Mouse (Mus musculus): Measurements from ENCODE around the gene Smarcd2. TPM values are rescaled to one million over a fixed set of nuclear protein-coding genes. Genes with fewer than 3 reads are reported as not detected.

Smarcd2 gene
- polyA plus RNA-seq, 1 experiment from 2014 or later, result 72.4 TPM

- peak overlapping the region; percentile 48 for H3K9ac ChIP-seq (ENCODE audit: low read length)
- no peaks in the 10 kb centered on the region for H3K36me3 ChIP-seq (ENCODE audit: control insufficient read depth, insufficient read depth, low read length)
- peaks cover 48% of the 10 kb centered on the region for H3K4me1 ChIP-seq (replicated peaks; ENCODE audit: control insufficient read depth, insufficient read depth, low read length)
- H3K27ac ChIP-seq (ENCODE audit: low read depth), result peak overlapping the region; percentile 80
- peak overlapping the region; percentile 62 for H3K4me2 ChIP-seq (ENCODE audit: low read length)
- H3K27me3 ChIP-seq (replicated peaks; ENCODE audit: control insufficient read depth, insufficient read depth, low read length), result no peaks in the 10 kb centered on the region
- ATAC-seq (replicated peaks; ENCODE audit: low FRiP score, low TSS enrichment, low read depth) (peak; percentile 14), DNase-seq (ENCODE audit: low spot score) (no peak)
- WGBS, result 14% methylated on average over 16 of the region's 16 CpGs
- H3K4me3 ChIP-seq (ENCODE audit: low read depth, low read length), result peak overlapping the region; percentile 83
- H3K9me3 ChIP-seq (ENCODE audit: control insufficient read depth, low read length), result no peaks in the 10 kb centered on the region
Measured at GRCm38 (mm10) chr11:106273311-106273684, 526 bp upstream of the Smarcd2 start.

- H3K27ac ChIP-seq (ENCODE audit: low read depth), result peak overlapping the region; percentile 90
- ATAC-seq (replicated peaks; ENCODE audit: low FRiP score, low TSS enrichment, low read depth) (peak; percentile 30), DNase-seq (ENCODE audit: low spot score) (peak; percentile 68)
- WGBS, result 1% methylated on average over 41 of the region's 41 CpGs
- H3K4me1 ChIP-seq (replicated peaks; ENCODE audit: control insufficient read depth, insufficient read depth, low read length), result peaks cover 57% of the 10 kb centered on the region
- peak overlapping the region; percentile 83 for H3K4me3 ChIP-seq (ENCODE audit: low read depth, low read length)
- peaks cover 9% of the 10 kb centered on the region for H3K36me3 ChIP-seq (ENCODE audit: control insufficient read depth, insufficient read depth, low read length)
- H3K9me3 ChIP-seq (ENCODE audit: control insufficient read depth, low read length), result no peaks in the 10 kb centered on the region
- peak overlapping the region; percentile 75 for H3K4me2 ChIP-seq (ENCODE audit: low read length)
- H3K27me3 ChIP-seq (replicated peaks; ENCODE audit: control insufficient read depth, insufficient read depth, low read length), result no peaks in the 10 kb centered on the region
- H3K9ac ChIP-seq (ENCODE audit: low read length), result peak overlapping the region; percentile 96
Measured at GRCm38 (mm10) chr11:106271794-106272643, 753 bp downstream of the Smarcd2 start.

DNA sequence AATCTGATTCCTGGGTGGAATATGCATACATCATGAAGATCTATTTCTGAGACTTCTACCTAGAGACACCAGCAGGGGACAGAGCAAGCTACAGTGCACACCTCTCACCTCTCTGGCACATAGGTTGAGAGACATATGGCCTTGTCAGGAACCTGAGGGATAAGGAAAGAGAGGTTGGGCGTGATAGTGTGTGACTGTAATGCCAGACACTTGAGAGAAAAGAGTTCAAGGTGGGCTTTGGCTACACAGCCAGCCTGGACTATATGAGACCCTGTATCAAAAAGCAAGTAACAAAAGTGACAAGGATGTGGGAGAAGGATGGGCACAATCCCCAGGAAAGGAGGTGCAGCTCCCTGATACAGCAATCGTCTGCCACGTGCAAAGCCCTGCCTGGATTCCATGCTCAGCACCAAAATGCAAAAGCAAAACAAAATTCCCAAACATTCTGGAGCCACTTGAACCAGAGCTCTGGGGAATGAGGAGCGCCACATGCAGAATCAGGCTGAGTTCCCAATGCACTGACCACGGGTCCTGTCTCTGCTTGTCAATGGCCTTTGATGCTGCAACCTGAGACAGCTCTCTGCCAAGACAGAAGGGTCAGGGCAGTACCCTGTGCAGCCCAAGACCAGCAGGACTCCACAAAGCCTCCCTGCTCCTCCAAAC lies 1.5 kb downstream of the Smarcd2 start:
- H3K27me3 ChIP-seq (replicated peaks; ENCODE audit: control insufficient read depth, insufficient read depth, low read length), result no peaks in the 10 kb centered on the region
- DNase-seq (ENCODE audit: low spot score) (no peak), ATAC-seq (replicated peaks; ENCODE audit: low FRiP score, low TSS enrichment, low read depth) (no peak)
- WGBS, result 16% methylated on average over 5 of the region's 5 CpGs
- no peaks in the 10 kb centered on the region for H3K9me3 ChIP-seq (ENCODE audit: control insufficient read depth, low read length)
- H3K4me3 ChIP-seq (ENCODE audit: low read depth, low read length), result peak overlapping the region; percentile 83
- H3K36me3 ChIP-seq (ENCODE audit: control insufficient read depth, insufficient read depth, low read length), result peaks cover 16% of the 10 kb centered on the region
- H3K9ac ChIP-seq (ENCODE audit: low read length), result peak overlapping the region; percentile 96
- H3K27ac ChIP-seq (ENCODE audit: low read depth), result peak overlapping the region; percentile 90
- H3K4me1 ChIP-seq (replicated peaks; ENCODE audit: control insufficient read depth, insufficient read depth, low read length), result peaks cover 56% of the 10 kb centered on the region
- H3K4me2 ChIP-seq (ENCODE audit: low read length), result peak overlapping the region; percentile 75

DNA sequence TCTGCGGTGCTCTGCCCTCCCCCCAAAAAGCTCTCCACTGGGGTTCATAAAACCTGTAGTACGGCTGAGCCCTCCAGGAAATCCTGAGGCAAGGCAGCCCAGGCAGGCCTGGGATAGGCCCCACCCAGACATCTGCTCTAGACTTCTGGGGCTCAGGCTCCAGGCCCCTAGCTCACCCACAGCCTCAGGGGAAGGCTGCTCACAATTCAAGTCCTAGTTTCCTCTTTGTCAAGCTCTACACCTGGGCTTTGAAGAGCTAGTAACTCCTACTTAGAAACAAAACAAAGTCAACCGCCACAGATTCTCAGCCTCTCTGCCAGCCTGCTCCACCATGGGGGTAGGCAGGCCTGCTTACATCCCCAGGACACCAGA lies 3.7 kb downstream of the Smarcd2 start:
- ATAC-seq (replicated peaks; ENCODE audit: low FRiP score, low TSS enrichment, low read depth) (no peak), DNase-seq (ENCODE audit: low spot score) (peak; percentile 74)
- Histone ChIP-seq H3K36me3 (ENCODE audit: control insufficient read depth, insufficient read depth, low read length) (peaks cover 38% of the 10 kb centered on the region), H3K4me1 (replicated peaks; ENCODE audit: control insufficient read depth, insufficient read depth, low read length) (peaks cover 36% of the 10 kb centered on the region), H3K27ac (ENCODE audit: low read depth) (peak overlapping the region; percentile 79), H3K9ac (ENCODE audit: low read length) (peak overlapping the region; percentile 2; the same call in 1 of the 2 replicates), H3K4me3 (ENCODE audit: low read depth, low read length) (peak overlapping the region; percentile 13; the same call in 1 of the 2 replicates), H3K9me3 (ENCODE audit: control insufficient read depth, low read length) (no peaks in the 10 kb centered on the region), H3K27me3 (replicated peaks; ENCODE audit: control insufficient read depth, insufficient read depth, low read length) (no peaks in the 10 kb centered on the region), H3K4me2 (ENCODE audit: low read length) (peak overlapping the region; percentile 41)
- 18% methylated on average over 3 of the region's 3 CpGs for WGBS

GRCm38 (mm10) chr11:106268326-106269059 lies 4.3 kb downstream of the Smarcd2 start:
- Histone ChIP-seq H3K36me3 (ENCODE audit: control insufficient read depth, insufficient read depth, low read length) (peaks cover 44% of the 10 kb centered on the region), H3K27me3 (replicated peaks; ENCODE audit: control insufficient read depth, insufficient read depth, low read length) (no peaks in the 10 kb centered on the region), H3K4me2 (ENCODE audit: low read length) (peak overlapping the region; percentile 41), H3K27ac (ENCODE audit: low read depth) (peak overlapping the region; percentile 79), H3K9me3 (ENCODE audit: control insufficient read depth, low read length) (no peaks in the 10 kb centered on the region), H3K9ac (ENCODE audit: low read length) (no peak overlapping the region), H3K4me1 (replicated peaks; ENCODE audit: control insufficient read depth, insufficient read depth, low read length) (peaks cover 36% of the 10 kb centered on the region), H3K4me3 (ENCODE audit: low read depth, low read length) (peak overlapping the region; percentile 0; the same call in 1 of the 2 replicates)
- WGBS, result 18% methylated on average over 8 of the region's 8 CpGs
- ATAC-seq (replicated peaks; ENCODE audit: low FRiP score, low TSS enrichment, low read depth) (no peak), DNase-seq (ENCODE audit: low spot score) (no peak)

DNA sequence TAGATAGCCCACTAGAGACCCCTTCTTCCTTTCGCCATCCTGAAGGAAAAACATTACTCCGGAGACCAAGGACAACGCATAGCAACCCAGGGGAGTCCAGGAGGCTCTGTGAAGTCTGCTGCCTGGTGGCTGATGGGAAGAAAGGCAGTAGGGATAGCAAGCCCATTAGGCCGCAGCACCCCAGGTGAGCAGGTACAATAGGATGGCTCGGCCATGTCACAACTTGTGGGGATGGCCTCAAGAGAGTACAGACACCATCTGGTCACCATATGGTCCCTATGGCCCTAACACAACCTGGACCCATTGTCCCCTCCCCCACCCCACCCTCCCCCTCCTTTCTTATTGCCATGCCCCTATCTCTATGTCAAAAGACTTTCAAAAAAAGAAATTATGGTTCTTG lies 4.9 kb downstream of the Smarcd2 start:
- no peak for ATAC-seq (replicated peaks; ENCODE audit: low FRiP score, low TSS enrichment, low read depth)
- Histone ChIP-seq H3K36me3 (ENCODE audit: control insufficient read depth, insufficient read depth, low read length) (peaks cover 50% of the 10 kb centered on the region), H3K27ac (ENCODE audit: low read depth) (peak overlapping the region; percentile 79), H3K4me1 (replicated peaks; ENCODE audit: control insufficient read depth, insufficient read depth, low read length) (peaks cover 33% of the 10 kb centered on the region), H3K9me3 (ENCODE audit: control insufficient read depth, low read length) (no peaks in the 10 kb centered on the region), H3K4me2 (ENCODE audit: low read length) (peak overlapping the region; percentile 41), H3K9ac (ENCODE audit: low read length) (no peak overlapping the region), H3K27me3 (replicated peaks; ENCODE audit: control insufficient read depth, insufficient read depth, low read length) (no peaks in the 10 kb centered on the region), H3K4me3 (ENCODE audit: low read depth, low read length) (no peak overlapping the region)
- 63% methylated on average over 5 of the region's 5 CpGs for WGBS
- no peak for DNase-seq (ENCODE audit: low spot score)

DNA sequence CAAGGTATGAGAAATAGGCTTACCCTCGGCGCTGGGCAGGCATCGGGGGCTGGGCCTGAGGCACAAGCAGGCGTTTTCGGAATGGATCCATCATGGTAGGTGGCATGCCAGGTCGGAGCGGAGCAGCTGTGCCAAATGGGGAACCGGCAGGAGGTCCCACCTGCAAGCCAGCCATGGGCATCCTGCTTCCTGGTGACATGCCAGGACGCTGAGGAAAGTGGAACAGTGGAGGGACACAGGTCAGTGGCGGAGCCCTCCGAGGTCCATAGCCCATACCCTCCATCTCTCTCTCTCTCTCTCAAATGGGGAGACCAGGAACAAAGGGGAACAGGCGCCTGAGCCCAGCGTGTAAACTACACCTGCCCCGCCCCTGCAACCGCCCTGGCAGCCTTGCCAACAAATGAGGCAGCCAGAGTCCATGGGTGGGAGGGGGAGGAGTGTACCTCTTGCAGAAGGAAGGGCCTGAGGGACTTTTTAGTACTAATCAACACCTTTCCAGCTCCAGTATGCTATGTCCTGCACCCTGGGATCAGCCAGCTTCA lies 5.4 kb downstream of the Smarcd2 start:
- Histone ChIP-seq H3K36me3 (ENCODE audit: control insufficient read depth, insufficient read depth, low read length) (peaks cover 55% of the 10 kb centered on the region), H3K4me1 (replicated peaks; ENCODE audit: control insufficient read depth, insufficient read depth, low read length) (peaks cover 33% of the 10 kb centered on the region), H3K9ac (ENCODE audit: low read length) (no peak overlapping the region), H3K4me3 (ENCODE audit: low read depth, low read length) (no peak overlapping the region), H3K27ac (ENCODE audit: low read depth) (no peak overlapping the region), H3K9me3 (ENCODE audit: control insufficient read depth, low read length) (no peaks in the 10 kb centered on the region), H3K27me3 (replicated peaks; ENCODE audit: control insufficient read depth, insufficient read depth, low read length) (no peaks in the 10 kb centered on the region), H3K4me2 (ENCODE audit: low read length) (no peak overlapping the region)
- 68% methylated on average over 15 of the region's 15 CpGs for WGBS
- DNase-seq (ENCODE audit: low spot score) (no peak), ATAC-seq (replicated peaks; ENCODE audit: low FRiP score, low TSS enrichment, low read depth) (no peak)

DNA sequence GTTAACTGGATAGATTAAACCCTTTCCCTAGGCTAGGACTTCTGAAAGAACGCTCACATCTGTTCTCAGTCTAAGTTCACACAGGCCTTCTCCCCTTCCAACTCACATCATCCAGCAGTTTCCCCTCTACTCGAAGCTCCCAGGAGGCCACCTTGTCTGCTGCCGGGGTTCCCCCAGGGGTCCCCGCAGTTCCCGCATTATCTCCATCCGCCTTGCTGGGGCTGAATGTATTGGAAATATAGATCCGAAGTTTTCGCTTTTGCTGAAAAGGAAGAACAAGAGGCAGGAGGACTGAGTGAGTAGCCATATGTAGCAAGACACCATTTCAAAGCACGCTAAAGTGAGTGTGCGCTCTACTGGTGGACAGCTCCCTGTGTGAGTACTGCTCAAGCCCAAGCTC lies 6.3 kb downstream of the Smarcd2 start:
- DNase-seq (ENCODE audit: low spot score), result no peak
- H3K9ac ChIP-seq (ENCODE audit: low read length), result no peak overlapping the region
- no peak for ATAC-seq (replicated peaks; ENCODE audit: low FRiP score, low TSS enrichment, low read depth)
- no peak overlapping the region for H3K27ac ChIP-seq (ENCODE audit: low read depth)
- no peaks in the 10 kb centered on the region for H3K9me3 ChIP-seq (ENCODE audit: control insufficient read depth, low read length)
- no peak overlapping the region for H3K4me3 ChIP-seq (ENCODE audit: low read depth, low read length)
- peaks cover 32% of the 10 kb centered on the region for H3K4me1 ChIP-seq (replicated peaks; ENCODE audit: control insufficient read depth, insufficient read depth, low read length)
- peaks cover 64% of the 10 kb centered on the region for H3K36me3 ChIP-seq (ENCODE audit: control insufficient read depth, insufficient read depth, low read length)
- WGBS, result 94% methylated on average over 10 of the region's 10 CpGs
- no peak overlapping the region for H3K4me2 ChIP-seq (ENCODE audit: low read length)
- no peaks in the 10 kb centered on the region for H3K27me3 ChIP-seq (replicated peaks; ENCODE audit: control insufficient read depth, insufficient read depth, low read length)
